Mouse (Mus musculus) E14TG2a.4 (cell line): ENCODE results near the gene Dhh.

Experiments used
- H3K27me3 ChIP-seq: 2 replicates; pipeline ENCODE4 v1.6.1; 2014; ENCODE audit warnings: low read length, control low read depth; ENCODE audit not compliant: insufficient read depth
- H3K36me3 ChIP-seq: 2 replicates; pipeline ENCODE4 v1.6.1; 2014; ENCODE audit warnings: low read length, control low read depth; ENCODE audit not compliant: insufficient read depth
- H3K4me1 ChIP-seq: replicated peaks from 2 replicates; pipeline ENCODE4 v1.6.1; 2014; ENCODE audit warnings: low read depth, low read length, control low read depth
- H3K4me3 ChIP-seq: replicated peaks from 2 replicates; pipeline ENCODE4 v1.5.1; 2014; ENCODE audit warnings: mild to moderate bottlenecking, low read length
- H3K9me3 ChIP-seq: 2 replicates; pipeline ENCODE4 v1.6.1; 2014; ENCODE audit warnings: low read length, control low read depth
- CTCF ChIP-seq: conservative IDR thresholded peaks from 2 replicates; pipeline ENCODE4 v1.5.1; 2014; ENCODE audit warnings: low read length
- NANOG ChIP-seq: IDR thresholded peaks from 2 replicates; pipeline ENCODE4 v1.6.1; 2014; ENCODE audit warnings: borderline replicate concordance, low read length, mixed read lengths
- POU5F1 ChIP-seq: IDR thresholded peaks from 2 replicates; pipeline ENCODE4 v1.6.1; 2014; ENCODE audit warnings: low read length, borderline replicate concordance

The Dhh gene

DNA sequence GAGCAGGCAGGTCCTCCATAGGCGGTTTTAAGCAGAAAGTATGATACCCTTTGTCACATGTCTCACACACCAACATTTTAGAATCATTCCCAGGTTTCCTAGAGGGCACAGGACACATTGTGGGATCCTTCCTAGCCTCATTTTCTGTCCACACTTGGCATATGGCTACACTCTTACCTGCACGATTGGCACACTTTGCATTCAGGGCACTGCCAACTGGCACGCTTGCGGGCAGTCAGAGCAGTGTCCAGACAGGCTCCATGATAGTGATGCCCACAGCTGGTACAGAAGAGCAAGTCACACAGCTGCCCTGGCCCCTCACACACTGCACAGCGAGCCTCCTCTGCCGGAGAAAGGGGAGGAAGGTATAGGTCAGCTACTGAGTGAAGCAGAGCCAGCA is 33.4 kb downstream of the Dhh start:
- Histone ChIP-seq H3K4me1 (peaks cover 73% of the 10 kb centered on the region), H3K9me3 (no peaks in the 10 kb centered on the region), H3K36me3 (peaks cover 99% of the 10 kb centered on the region)

DNA sequence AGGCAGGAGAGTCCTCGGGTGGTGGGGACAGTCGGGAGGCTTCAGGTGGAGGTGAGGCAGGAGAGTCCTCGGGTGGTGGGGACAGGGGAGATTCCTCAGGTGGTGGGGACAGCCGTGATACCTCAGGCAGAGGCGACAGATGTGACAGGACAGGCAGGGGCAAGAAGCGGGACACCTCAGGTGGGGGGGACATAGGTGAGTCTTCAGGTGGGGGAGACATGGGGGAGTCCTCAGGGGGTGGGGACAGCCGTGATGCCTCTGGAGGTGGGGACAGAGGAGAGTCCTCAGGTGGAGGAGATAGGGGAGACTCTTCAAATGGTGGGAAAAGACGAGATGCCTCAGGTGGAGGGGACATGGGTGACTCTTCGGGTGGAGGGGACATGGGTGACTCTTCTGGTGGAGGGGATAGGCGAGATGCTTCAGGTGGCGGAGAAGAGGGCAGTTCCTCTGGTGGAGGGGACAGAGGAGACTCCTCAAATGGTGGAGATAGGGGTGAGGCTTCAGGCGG is 34.8 kb downstream of the Dhh start:
- no peak for TF ChIP-seq POU5F1
- TF ChIP-seq CTCF: no peak
- no peak for TF ChIP-seq NANOG

More for the DNA sequence above, 33.4 kb downstream of the Dhh start:
- TF ChIP-seq CTCF (no peak), NANOG (no peak), POU5F1 (no peak)
- H3K27me3 ChIP-seq: no peaks in the 10 kb centered on the region
- H3K4me3 ChIP-seq: no peak overlapping the region

DNA sequence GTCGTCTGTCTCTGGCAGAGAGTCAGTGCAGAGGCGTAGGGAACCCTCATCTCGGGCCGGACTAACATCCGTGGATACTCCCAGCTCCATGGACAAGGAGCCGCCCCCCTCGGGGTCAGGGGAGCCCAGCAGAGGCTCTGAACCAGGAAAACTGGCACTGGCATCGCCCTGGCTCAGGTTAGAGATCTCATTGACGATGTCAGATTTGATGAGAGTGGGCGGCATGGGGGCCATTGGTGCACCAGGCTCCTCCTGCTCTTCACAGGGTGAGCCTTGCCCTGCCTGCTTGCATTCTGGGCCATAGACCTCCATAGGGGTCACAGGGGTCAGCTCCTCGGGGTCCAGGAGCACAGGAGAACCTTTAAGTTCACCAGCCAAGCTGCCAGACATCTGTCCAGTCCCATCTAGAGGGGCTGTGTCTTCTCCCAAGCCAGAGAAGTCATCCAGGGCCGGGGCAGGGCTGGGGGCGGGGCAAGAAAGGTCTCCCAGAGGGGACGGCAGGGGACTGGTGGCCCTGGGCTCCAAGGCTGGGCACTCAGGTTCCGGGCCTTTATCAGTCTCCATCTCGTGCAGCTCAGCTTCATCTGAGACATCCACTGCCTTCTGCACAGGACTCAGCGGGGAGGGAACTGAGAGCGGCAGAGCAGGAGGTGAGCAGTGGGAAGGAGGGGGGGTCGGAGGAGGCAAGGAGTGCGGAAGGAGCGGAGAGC is 36.5 kb downstream of the Dhh start:
- Histone ChIP-seq H3K36me3 (peaks cover 100% of the 10 kb centered on the region), H3K27me3 (no peaks in the 10 kb centered on the region), H3K4me3 (no peak overlapping the region), H3K9me3 (no peaks in the 10 kb centered on the region), H3K4me1 (peaks cover 51% of the 10 kb centered on the region)
- TF ChIP-seq NANOG: no peak
- TF ChIP-seq CTCF: no peak
- TF ChIP-seq POU5F1: no peak

More for the DNA sequence above, 34.8 kb downstream of the Dhh start:
- no peaks in the 10 kb centered on the region for H3K9me3 ChIP-seq
- H3K4me3 ChIP-seq: no peak overlapping the region
- no peaks in the 10 kb centered on the region for H3K27me3 ChIP-seq
- peaks cover 62% of the 10 kb centered on the region for H3K4me1 ChIP-seq
- peaks cover 99% of the 10 kb centered on the region for H3K36me3 ChIP-seq

DNA sequence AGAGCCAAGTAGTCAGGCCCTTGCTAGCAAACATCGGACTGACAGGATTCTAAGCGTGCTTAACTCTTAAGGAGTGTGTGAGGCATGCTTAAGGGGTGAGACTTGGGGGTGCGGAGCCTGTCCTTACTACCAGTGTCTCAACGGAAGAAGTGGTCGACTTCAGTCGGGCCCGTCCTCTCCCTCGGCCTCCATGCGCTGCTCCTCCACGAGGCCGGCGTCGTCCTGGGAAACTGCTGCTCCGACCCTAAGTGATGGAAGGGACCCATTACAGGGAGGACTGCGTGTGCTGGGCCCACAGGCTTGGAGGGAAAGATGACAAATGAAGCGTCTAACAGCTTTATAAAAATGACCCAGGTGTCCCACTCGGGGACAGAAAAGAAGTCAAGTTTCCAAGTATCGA is 37.4 kb downstream of the Dhh start:
- TF ChIP-seq POU5F1 (no peak), NANOG (no peak), CTCF (no peak)
- H3K36me3 ChIP-seq: peaks cover 100% of the 10 kb centered on the region
- H3K9me3 ChIP-seq: no peaks in the 10 kb centered on the region
- H3K27me3 ChIP-seq: no peaks in the 10 kb centered on the region
- H3K4me1 ChIP-seq: peaks cover 54% of the 10 kb centered on the region
- H3K4me3 ChIP-seq: no peak overlapping the region

DNA sequence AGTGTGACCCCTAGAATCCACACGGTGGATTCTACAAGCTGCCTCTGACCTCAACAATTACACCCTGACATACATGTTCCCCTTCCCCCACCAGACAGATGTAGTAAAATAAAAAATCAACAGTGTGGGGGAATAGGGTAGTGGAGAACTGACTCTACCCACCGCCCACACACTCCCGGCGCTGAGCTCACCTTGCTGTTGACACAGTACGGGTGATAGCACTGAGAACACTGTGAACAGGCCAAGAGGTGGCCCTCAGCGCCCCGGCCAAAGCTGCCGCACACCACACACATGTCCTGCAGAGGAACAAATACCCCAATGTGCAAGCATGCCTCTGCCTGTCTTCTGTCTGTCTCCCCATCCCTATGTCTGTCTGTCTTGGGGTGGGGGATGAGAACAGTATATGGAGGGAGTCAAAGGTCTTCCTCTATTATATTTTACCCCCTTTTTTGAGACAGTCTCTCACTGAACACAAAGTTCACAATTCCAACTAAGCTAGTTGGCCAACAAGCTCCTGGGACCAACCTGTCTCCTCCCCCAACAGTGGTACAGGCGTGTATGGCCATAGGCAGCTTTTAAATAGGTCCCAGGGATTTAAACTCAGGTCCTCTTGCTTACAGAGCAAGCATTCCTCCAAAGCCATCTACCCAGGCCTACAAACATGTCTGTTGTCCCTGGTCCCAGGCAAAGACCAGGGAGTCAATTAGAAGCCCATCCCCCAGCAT is 38.9 kb downstream of the Dhh start:
- H3K36me3 ChIP-seq: peaks cover 100% of the 10 kb centered on the region
- no peaks in the 10 kb centered on the region for H3K9me3 ChIP-seq
- H3K4me1 ChIP-seq: peaks cover 57% of the 10 kb centered on the region
- TF ChIP-seq NANOG (no peak), POU5F1 (no peak), CTCF (no peak)
- H3K4me3 ChIP-seq: no peak overlapping the region
- no peaks in the 10 kb centered on the region for H3K27me3 ChIP-seq

DNA sequence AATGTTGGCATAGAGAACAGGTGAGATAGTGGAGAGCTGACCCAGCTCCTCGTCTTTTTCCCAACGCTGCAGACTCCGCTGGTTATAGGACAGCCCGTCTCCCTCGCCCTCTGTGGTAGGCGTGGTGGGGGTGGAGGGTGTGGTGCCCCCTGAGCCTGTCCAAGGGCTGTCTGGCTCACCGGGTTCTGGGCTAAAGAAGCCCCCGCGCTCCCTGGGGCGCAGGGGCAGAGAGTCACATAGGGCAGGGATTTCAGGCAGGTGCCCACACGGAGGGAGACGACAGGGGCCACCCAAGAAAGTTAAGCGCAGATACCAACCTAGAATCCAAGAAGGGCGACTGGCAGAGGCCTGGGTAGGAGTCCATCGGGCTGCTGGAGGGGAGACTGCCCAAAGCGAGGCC is 44.1 kb downstream of the Dhh start:
- no peaks in the 10 kb centered on the region for H3K9me3 ChIP-seq
- no peak for TF ChIP-seq CTCF
- no peak for TF ChIP-seq NANOG
- no peak for TF ChIP-seq POU5F1
- H3K36me3 ChIP-seq: peaks cover 100% of the 10 kb centered on the region
- H3K4me1 ChIP-seq: peaks cover 68% of the 10 kb centered on the region
- no peaks in the 10 kb centered on the region for H3K27me3 ChIP-seq
- H3K4me3 ChIP-seq: no peak overlapping the region

DNA sequence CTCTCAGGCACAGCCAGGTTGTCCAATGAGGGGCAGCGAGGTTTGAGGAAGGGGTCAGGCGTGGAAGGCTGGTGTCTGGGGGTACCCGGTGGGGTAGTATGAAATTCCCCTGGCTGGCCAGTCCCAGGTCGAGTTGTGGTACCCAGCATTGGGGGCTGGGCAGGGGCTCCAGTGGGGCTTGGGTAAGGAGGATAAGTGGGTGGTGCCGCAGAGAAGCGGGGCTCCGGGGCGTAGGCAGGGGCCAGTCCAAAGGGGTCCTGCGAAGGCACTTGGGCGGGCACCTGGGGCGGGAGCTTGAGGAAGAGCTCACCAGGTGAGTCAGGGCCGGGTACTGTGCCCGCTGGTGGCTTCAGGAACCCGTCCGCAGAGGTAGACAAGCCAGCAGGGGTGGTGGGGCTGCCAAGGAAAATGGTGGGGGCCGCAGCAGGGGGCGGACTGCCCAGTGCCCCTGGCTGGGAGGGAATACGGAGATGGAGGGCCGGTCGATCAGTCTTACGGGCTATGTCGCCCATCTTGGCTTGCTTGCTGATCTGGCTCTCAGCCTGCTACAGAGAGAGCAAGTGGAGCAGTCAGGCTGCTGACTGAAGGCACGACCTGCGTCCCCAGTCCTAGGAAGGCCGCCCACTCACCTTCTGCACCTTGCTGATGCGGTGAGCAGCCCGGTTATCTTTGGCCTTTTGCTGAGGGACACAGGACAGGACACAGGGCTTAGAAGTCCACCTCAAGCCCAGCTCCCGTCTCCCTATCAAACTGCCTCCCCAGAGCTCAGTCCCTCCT is 45.0 kb downstream of the Dhh start:
- no peaks in the 10 kb centered on the region for H3K27me3 ChIP-seq
- TF ChIP-seq NANOG (no peak), CTCF (no peak), POU5F1 (no peak)
- peaks cover 68% of the 10 kb centered on the region for H3K4me1 ChIP-seq
- no peak overlapping the region for H3K4me3 ChIP-seq
- no peaks in the 10 kb centered on the region for H3K9me3 ChIP-seq
- H3K36me3 ChIP-seq: peaks cover 100% of the 10 kb centered on the region

DNA sequence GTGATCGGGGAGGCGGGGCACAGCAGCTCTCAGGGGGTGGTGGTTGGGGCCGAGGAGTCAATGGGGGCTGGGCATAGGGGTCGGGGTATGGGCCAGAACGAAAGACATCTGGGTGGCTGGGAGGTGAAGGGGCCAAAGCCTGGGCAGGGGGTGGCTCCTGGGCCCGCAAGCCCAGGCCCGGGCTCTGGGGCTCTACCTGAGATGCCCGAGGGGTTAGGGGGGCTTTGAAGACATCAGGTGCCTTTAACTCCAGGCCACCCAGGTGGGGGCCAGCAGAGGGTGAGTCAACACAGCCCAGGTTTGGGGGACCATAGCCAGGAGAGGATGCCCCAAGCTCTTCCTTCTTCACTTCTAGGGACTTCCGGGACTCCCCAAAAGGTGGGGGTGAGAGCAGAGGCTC is 45.6 kb downstream of the Dhh start:
- TF ChIP-seq POU5F1 (no peak), CTCF (no peak), NANOG (no peak)

More for the DNA sequence above, 45.6 kb downstream of the Dhh start:
- Histone ChIP-seq H3K27me3 (no peaks in the 10 kb centered on the region), H3K36me3 (peaks cover 100% of the 10 kb centered on the region), H3K4me3 (no peak overlapping the region), H3K4me1 (peaks cover 69% of the 10 kb centered on the region), H3K9me3 (no peaks in the 10 kb centered on the region)
